Mouse (Mus musculus) lung, embryonic 14.5 days (tissue): ENCODE measurements around the gene Fam163b. TPM values are rescaled to one million over a fixed set of nuclear protein-coding genes. Genes with fewer than 3 reads are reported as not detected.

Experiments used
- ATAC-seq: fragments of 200-750 bp; cut with Nextera tagmentation; 2 replicates; pipeline ENCODE4 v1.8.0; 2017; ENCODE audit warnings: mild to moderate bottlenecking, moderate TSS enrichment, moderate library complexity; ENCODE audit not compliant: insufficient read depth
- DNase-seq: peaks from one replicate; pipeline ENCODE4 v3.0.0-alpha.2; 2015
- H3K27ac ChIP-seq: fragments of 300-500 bp; sonication (generic); 2 replicates; pipeline ENCODE4 v1.5.1; 2014; ENCODE audit warnings: low read depth, mild to moderate bottlenecking, moderate library complexity
- H3K27me3 ChIP-seq: fragments of 300-500 bp; sonication (generic); 2 replicates; pipeline ENCODE4 v1.6.1; 2014; ENCODE audit warnings: low read length, control low read depth; ENCODE audit not compliant: insufficient read depth
- H3K36me3 ChIP-seq: fragments of 300-500 bp; sonication (generic); 2 replicates; pipeline ENCODE4 v1.6.1; 2014; ENCODE audit warnings: control low read depth; ENCODE audit not compliant: insufficient read depth
- H3K4me1 ChIP-seq: fragments of 300-500 bp; sonication (generic); 2 replicates; pipeline ENCODE4 v1.6.1; 2014; ENCODE audit warnings: antibody characterized with exemption, control low read depth; ENCODE audit not compliant: insufficient read depth
- H3K4me2 ChIP-seq: fragments of 300-500 bp; sonication (generic); 2 replicates; pipeline ENCODE4 v1.6.1; 2014; ENCODE audit warnings: mild to moderate bottlenecking
- H3K4me3 ChIP-seq: fragments of 300-500 bp; sonication (generic); 2 replicates; pipeline ENCODE4 v1.5.1; 2014; ENCODE audit warnings: low read depth, low read length
- H3K9ac ChIP-seq: fragments of 300-500 bp; sonication (generic); 2 replicates; pipeline ENCODE4 v1.6.1; 2014
- H3K9me3 ChIP-seq: fragments of 300-500 bp; sonication (generic); 2 replicates; pipeline ENCODE4 v1.6.1; 2016; ENCODE audit warnings: low read depth, low read length, control low read depth
- CTCF ChIP-seq: IDR thresholded peaks from 2 replicates; pipeline ENCODE4 v1.5.1; 2016; ENCODE audit warnings: antibody characterized with exemption, low read depth
- WGBS: fragments of 180-500 bp; shearing (Covaris S2); extraction: QIAGEN DNeasy Blood & Tissue Kit; methylation state at CpG from one replicate; pipeline ENCODE4 v1.1.7; 2014; 5-methylcytosine and 5-hydroxymethylcytosine counted together
- polyA plus RNA-seq: library from polyadenylated mRNA; unstranded; fragments of >200 nt; fragmentation: Nextera tagmentation; extraction: Ambion mirVana; gene quantifications from 2 replicates; pipeline ENCODE4 v1.2.1, GENCODE M21; 2014

Fam163b gene
- polyA plus RNA-seq, 1 experiment from 2014 or later = 0.61 TPM

DNA sequence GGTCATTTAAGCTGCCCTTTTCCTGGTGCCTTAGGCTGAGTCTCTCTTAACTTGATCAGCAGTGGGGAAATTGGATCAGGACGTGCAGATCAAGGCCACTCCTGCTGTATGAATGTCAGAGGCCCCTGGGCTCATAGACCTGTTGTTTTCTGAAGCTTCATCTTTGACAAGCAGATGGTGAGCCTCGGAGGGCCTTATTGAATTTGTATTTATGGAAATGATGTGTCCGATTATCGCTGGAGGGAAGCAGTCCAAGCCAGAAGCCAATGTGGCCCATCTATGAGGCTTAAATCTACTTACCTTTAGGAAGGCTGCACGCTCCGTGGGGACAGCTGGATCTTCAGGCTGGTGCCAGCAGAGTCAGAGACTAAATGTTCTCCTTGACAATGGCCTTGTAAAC lies 14.3 kb upstream of the Fam163b start:
- no peaks in the 10 kb centered on the region for H3K27me3 ChIP-seq
- H3K4me1 ChIP-seq = no peaks in the 10 kb centered on the region
- no peak for TF ChIP-seq CTCF
- H3K9me3 ChIP-seq = no peaks in the 10 kb centered on the region
- ATAC-seq (no peak), DNase-seq (no peak)
- H3K36me3 ChIP-seq = no peaks in the 10 kb centered on the region
- no peak overlapping the region for H3K27ac ChIP-seq
- H3K4me2 ChIP-seq = no peak overlapping the region
- 74% methylated on average over 6 of the region's 6 CpGs for WGBS
- H3K4me3 ChIP-seq = no peak overlapping the region
- no peak overlapping the region for H3K9ac ChIP-seq

DNA sequence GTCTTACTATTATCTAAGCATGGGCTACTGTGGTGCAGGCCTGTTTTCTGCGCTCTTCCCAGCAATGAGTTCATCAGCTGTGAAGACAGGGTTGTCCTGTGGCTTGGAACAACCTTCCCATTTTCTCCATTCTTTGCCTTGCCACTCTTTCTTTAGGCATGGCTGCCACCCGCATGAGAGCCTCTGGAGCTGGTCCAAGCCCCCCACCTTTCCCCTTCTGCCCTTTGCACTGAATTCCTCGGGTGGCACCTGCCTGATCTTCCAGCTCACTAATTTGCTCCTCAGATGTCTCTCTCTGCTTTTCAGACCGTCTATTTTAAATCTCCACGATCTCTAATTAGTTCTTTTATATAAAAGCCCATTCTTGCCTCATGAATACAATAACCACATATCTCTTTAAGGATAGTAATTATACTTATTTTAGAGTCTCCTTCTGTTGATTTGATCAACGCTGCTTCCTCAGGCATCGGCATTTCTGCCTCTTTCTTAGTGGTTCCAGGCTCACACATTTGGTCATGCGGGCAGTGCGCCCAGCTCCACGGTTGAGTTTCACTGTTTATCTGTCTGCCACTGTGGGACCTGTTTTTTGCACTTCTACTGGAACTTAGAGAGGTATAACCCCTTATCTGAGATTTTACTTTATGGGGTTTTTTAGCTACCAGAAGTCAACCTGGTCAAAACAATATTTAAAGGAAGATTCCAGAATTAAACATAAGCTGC lies 12.3 kb upstream of the Fam163b start:
- no peak for TF ChIP-seq CTCF
- H3K4me3 ChIP-seq = no peak overlapping the region

GRCm38 (mm10) chr2:27149457-27149856 lies 7.2 kb upstream of the Fam163b start:
- peak; percentile 13 for DNase-seq
- WGBS = 7% methylated on average over 2 of the region's 2 CpGs

More for the DNA sequence above, 12.3 kb upstream of the Fam163b start:
- WGBS = 75% methylated on average over 10 of the region's 10 CpGs
- Histone ChIP-seq H3K36me3 (no peaks in the 10 kb centered on the region), H3K4me2 (no peak overlapping the region), H3K9ac (no peak overlapping the region), H3K4me1 (no peaks in the 10 kb centered on the region), H3K27me3 (no peaks in the 10 kb centered on the region), H3K9me3 (no peaks in the 10 kb centered on the region), H3K27ac (no peak overlapping the region)
- no peak for DNase-seq
- no peak for ATAC-seq

DNA sequence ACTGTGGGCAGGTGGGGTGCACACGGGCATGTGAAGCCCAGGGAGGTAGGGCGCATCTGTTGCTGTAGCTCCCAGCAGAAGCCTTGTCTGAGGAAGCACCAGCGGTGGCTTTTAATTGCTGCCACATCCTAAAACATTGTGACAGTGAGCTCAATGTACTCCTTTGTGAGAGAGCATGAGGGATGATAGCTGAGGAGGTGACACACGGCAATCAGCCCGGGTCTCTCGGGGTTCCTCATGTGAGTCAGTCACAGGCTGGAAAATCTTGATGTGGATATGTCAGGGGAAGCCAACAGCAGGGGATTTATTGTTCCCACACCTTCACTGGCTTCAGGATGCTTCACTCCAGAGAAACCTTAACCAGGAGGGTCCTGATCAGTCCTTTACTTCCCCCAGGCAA lies 4.5 kb upstream of the Fam163b start:
- no peak for TF ChIP-seq CTCF
- H3K9me3 ChIP-seq = no peaks in the 10 kb centered on the region
- no peak for ATAC-seq
- H3K4me1 ChIP-seq = 0 out of 2 replicates have a peak, but pooled peaks cover 3% of the 10 kb centered on the region
- peaks cover 18% of the 10 kb centered on the region for H3K27me3 ChIP-seq
- no peaks in the 10 kb centered on the region for H3K36me3 ChIP-seq
- whole genome bisulfite sequencing = 79% methylated on average over 6 of the region's 6 CpGs
- H3K4me2 ChIP-seq = no peak overlapping the region
- no peak overlapping the region for H3K27ac ChIP-seq
- DNase-seq = no peak
- no peak overlapping the region for H3K4me3 ChIP-seq
- no peak overlapping the region for H3K9ac ChIP-seq

More at GRCm38 (mm10) chr2:27149457-27149856, 7.2 kb upstream of the Fam163b start:
- Histone ChIP-seq H3K4me2 (no peak overlapping the region), H3K27me3 (no peaks in the 10 kb centered on the region), H3K4me1 (no peaks in the 10 kb centered on the region), H3K27ac (no peak overlapping the region), H3K9ac (no peak overlapping the region), H3K4me3 (no peak overlapping the region), H3K36me3 (no peaks in the 10 kb centered on the region), H3K9me3 (no peaks in the 10 kb centered on the region)
- no peak for ATAC-seq
- TF ChIP-seq CTCF = no peak

- H3K4me2 ChIP-seq = no peak overlapping the region
- DNase-seq (no peak), ATAC-seq (no peak)
- no peaks in the 10 kb centered on the region for H3K9me3 ChIP-seq
- H3K9ac ChIP-seq = no peak overlapping the region
- TF ChIP-seq CTCF = no peak
- 0 out of 2 replicates have a peak, but pooled peaks cover 3% of the 10 kb centered on the region for H3K4me1 ChIP-seq
- no peak overlapping the region for H3K27ac ChIP-seq
- 53% methylated on average over 2 of the region's 2 CpGs for WGBS
- H3K36me3 ChIP-seq = no peaks in the 10 kb centered on the region
- H3K4me3 ChIP-seq = no peak overlapping the region
- H3K27me3 ChIP-seq = peaks cover 31% of the 10 kb centered on the region
These were observed 2.7 kb upstream of the Fam163b start for GRCm38 (mm10) chr2:27144957-27145356.

- H3K4me1 ChIP-seq = 0 out of 2 replicates have a peak, but pooled peaks cover 3% of the 10 kb centered on the region
- no peak for TF ChIP-seq CTCF
- no peak overlapping the region for H3K4me3 ChIP-seq
- ATAC-seq = no peak
- no peaks in the 10 kb centered on the region for H3K9me3 ChIP-seq
- no peak for DNase-seq
- H3K9ac ChIP-seq = no peak overlapping the region
- H3K36me3 ChIP-seq = no peaks in the 10 kb centered on the region
- peaks cover 34% of the 10 kb centered on the region for H3K27me3 ChIP-seq
- WGBS = 58% methylated on average over 4 of the region's 4 CpGs
- H3K27ac ChIP-seq = no peak overlapping the region
- no peak overlapping the region for H3K4me2 ChIP-seq
These were observed 3.9 kb downstream of the Fam163b start for GRCm38 (mm10) chr2:27138356-27138755.

DNA sequence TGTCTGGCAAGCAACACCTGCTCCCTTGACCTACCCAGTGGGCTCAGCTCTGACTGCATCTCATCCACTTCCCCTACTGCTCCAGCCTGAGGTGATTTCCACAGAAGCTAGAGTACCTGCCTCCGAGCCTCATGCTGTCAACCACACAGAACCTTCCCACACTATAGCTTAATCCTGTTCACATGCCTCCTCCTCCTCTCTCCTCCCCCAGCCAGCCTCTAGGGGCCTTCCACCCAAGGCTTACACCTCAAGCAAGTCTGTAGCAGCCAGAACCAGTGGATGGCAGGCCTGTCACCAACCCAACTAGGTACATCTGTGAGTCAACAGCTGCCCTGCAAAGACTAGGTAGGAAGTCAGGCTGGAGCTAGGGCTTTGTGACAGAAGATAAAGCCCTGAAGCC lies 5.5 kb downstream of the Fam163b start:
- Histone ChIP-seq H3K4me1 (no peaks in the 10 kb centered on the region), H3K4me3 (no peak overlapping the region), H3K27me3 (peaks cover 18% of the 10 kb centered on the region), H3K27ac (no peak overlapping the region), H3K9me3 (no peaks in the 10 kb centered on the region), H3K36me3 (no peaks in the 10 kb centered on the region), H3K9ac (no peak overlapping the region), H3K4me2 (no peak overlapping the region)
- no peak for ATAC-seq
- TF ChIP-seq CTCF = no peak
- DNase-seq = no peak
- WGBS = 71% methylated on average over 1 of the region's 1 CpGs
